In the genomic region with DNA sequence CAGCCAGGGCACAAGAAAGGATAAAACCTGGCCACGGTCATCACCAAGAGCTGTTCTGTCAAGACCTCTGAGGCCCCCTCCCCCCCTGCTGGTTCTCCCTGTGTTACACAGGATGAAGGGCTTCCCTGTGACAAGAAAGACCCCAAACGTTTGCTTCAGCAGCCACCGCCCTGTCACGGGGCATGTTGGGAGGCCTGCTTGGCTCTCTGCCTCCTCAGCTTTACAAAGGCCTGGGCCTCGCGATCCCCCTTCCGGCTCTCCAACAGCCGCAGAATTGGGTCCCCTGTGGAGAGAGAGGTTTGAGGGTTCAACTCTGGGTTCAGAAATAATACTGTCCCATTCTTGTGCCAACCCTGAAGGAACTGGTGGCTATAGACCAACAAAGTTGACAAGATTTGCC, we compare ENCODE assay signal across 21 mouse cellular contexts. TPM values are rescaled to one million over a fixed set of nuclear protein-coding genes. Genes with fewer than 3 reads are reported as not detected.
DNase-seq lines count a peak whose midpoint lies in the region; ATAC-seq and TF ChIP-seq lines count a peak whose summit lies in the region.
"Had no signal": no experiment of that assay in that cellular context is flagged by ENCODE, and none has a peak within 500 bp of the region (broad histone marks: within the 10 kb centered on the region; RNA-seq: fewer than 3 reads in every experiment).

No protein-coding gene starts in this region.

- ATAC-seq in embryonic facial prominence, embryonic 12.5 days (ENCODE audit: insufficient number of reproducible peaks, insufficient read depth, low FRiP score, low TSS enrichment): no peak
- ATAC-seq in hindbrain, embryonic 13.5 days (ENCODE audit: low FRiP score): no peak
- no peak for ATAC-seq in hindbrain, embryonic 11.5 days (ENCODE audit: low FRiP score)
- ATAC-seq in midbrain, embryonic 14.5 days (ENCODE audit: low FRiP score, low TSS enrichment): no peak
- ATAC-seq in midbrain, embryonic 16.5 days: no peak
- ATAC-seq in hindbrain, postnatal 0 days: no peak
- ATAC-seq: intestine, embryonic 15.5 days; midbrain, embryonic 15.5 days had no signal

- WGBS in embryonic facial prominence, embryonic 12.5 days: 70% methylated on average over 8 of the region's 8 CpGs
- 67% methylated on average over 8 of the region's 8 CpGs for WGBS in embryonic facial prominence, embryonic 10.5 days
- WGBS in hindbrain, embryonic 13.5 days: 49% methylated on average over 8 of the region's 8 CpGs
- 68% methylated on average over 8 of the region's 8 CpGs for WGBS in hindbrain, embryonic 11.5 days
- WGBS in midbrain, embryonic 14.5 days: 48% methylated on average over 8 of the region's 8 CpGs
- 37% methylated on average over 8 of the region's 8 CpGs for WGBS in midbrain, embryonic 16.5 days
- WGBS in hindbrain, postnatal 0 days: 41% methylated on average over 8 of the region's 8 CpGs

- TF ChIP-seq CTCF in hindbrain, postnatal 0 days (IDR thresholded peaks at IDR 0.05; ENCODE audit: low read depth): no peak

- no peaks in the 10 kb centered on the region for H3K9me3 ChIP-seq in embryonic facial prominence, embryonic 12.5 days
- H3K9me3 ChIP-seq in embryonic facial prominence, embryonic 10.5 days: no peaks in the 10 kb centered on the region
- no peaks in the 10 kb centered on the region for H3K9me3 ChIP-seq in hindbrain, embryonic 13.5 days
- no peaks in the 10 kb centered on the region for H3K9me3 ChIP-seq in hindbrain, embryonic 11.5 days (ENCODE audit: control insufficient read depth, low read length)
- H3K9me3 ChIP-seq in midbrain, embryonic 14.5 days (ENCODE audit: control insufficient read depth, low read length): no peaks in the 10 kb centered on the region
- H3K9me3 ChIP-seq in midbrain, embryonic 16.5 days (replicated peaks; ENCODE audit: control insufficient read depth, low read length, poor library complexity, severe bottlenecking): no peaks in the 10 kb centered on the region
- H3K9me3 ChIP-seq in hindbrain, postnatal 0 days (ENCODE audit: low read length): no peaks in the 10 kb centered on the region
- H3K9me3 ChIP-seq: heart, embryonic 13.5 days; intestine, embryonic 15.5 days; liver, embryonic 15.5 days; midbrain, embryonic 15.5 days had no signal

- H3K4me2 ChIP-seq in embryonic facial prominence, embryonic 12.5 days (replicated peaks): no peak overlapping the region
- H3K4me2 ChIP-seq in hindbrain, embryonic 13.5 days: no peak overlapping the region
- H3K4me2 ChIP-seq in hindbrain, embryonic 11.5 days (replicated peaks; ENCODE audit: low read depth, low read length): no peak overlapping the region
- no peak overlapping the region for H3K4me2 ChIP-seq in midbrain, embryonic 14.5 days (ENCODE audit: low read length)
- H3K4me2 ChIP-seq in midbrain, embryonic 16.5 days (ENCODE audit: low read length): no peak overlapping the region
- H3K4me2 ChIP-seq in hindbrain, postnatal 0 days (ENCODE audit: low read depth, low read length): no peak overlapping the region
- H3K4me2 ChIP-seq: heart, embryonic 13.5 days; intestine, embryonic 15.5 days; liver, embryonic 15.5 days; midbrain, embryonic 15.5 days had no signal

- no peak overlapping the region for H3K4me3 ChIP-seq in embryonic facial prominence, embryonic 12.5 days
- H3K4me3 ChIP-seq in embryonic facial prominence, embryonic 10.5 days: no peak overlapping the region
- no peak overlapping the region for H3K4me3 ChIP-seq in hindbrain, embryonic 13.5 days
- no peak overlapping the region for H3K4me3 ChIP-seq in hindbrain, embryonic 11.5 days (ENCODE audit: low read depth, low read length)
- no peak overlapping the region for H3K4me3 ChIP-seq in midbrain, embryonic 14.5 days (replicated peaks; ENCODE audit: low read depth, low read length)
- H3K4me3 ChIP-seq in midbrain, embryonic 16.5 days (ENCODE audit: low read depth, low read length): no peak overlapping the region
- no peak overlapping the region for H3K4me3 ChIP-seq in hindbrain, postnatal 0 days (ENCODE audit: low read length)
- H3K4me3 ChIP-seq: heart, embryonic 13.5 days; intestine, embryonic 15.5 days; liver, embryonic 15.5 days; midbrain, embryonic 15.5 days had no signal

- no peak for DNase-seq in embryonic facial prominence, embryonic 10.5 days (ENCODE audit: low spot score)
- DNase-seq in hindbrain, embryonic 11.5 days (ENCODE audit: low spot score): no peak
- peak; percentile 4 for DNase-seq in midbrain, embryonic 14.5 days
- no peak for DNase-seq in hindbrain, postnatal 0 days (ENCODE audit: low spot score)
- DNase-seq in B cell, adult 2 months: no peak
- DNase-seq: heart, adult 11 months; heart, postnatal 36 days; kidney, adult 9 months; kidney, postnatal 25 days; layer of hippocampus, adult 9-11 months; right cerebral cortex, postnatal 14 days; spleen, adult 18-20 months; thymus, postnatal 25 days had no signal

- no peaks in the 10 kb centered on the region for H3K4me1 ChIP-seq in embryonic facial prominence, embryonic 12.5 days
- H3K4me1 ChIP-seq in embryonic facial prominence, embryonic 10.5 days: peaks cover 17% of the 10 kb centered on the region; the same call in 1 of the 2 replicates
- no peaks in the 10 kb centered on the region for H3K4me1 ChIP-seq in hindbrain, embryonic 13.5 days (replicated peaks)
- no peaks in the 10 kb centered on the region for H3K4me1 ChIP-seq in hindbrain, embryonic 11.5 days (replicated peaks; ENCODE audit: control insufficient read depth, insufficient read depth, low read length)
- H3K4me1 ChIP-seq in midbrain, embryonic 14.5 days (ENCODE audit: control insufficient read depth, insufficient read depth, low read length): no peaks in the 10 kb centered on the region
- no peaks in the 10 kb centered on the region for H3K4me1 ChIP-seq in midbrain, embryonic 16.5 days (ENCODE audit: control insufficient read depth, insufficient read depth, low read length)
- 0 out of 2 replicates have a peak, but pooled peaks cover 4% of the 10 kb centered on the region for H3K4me1 ChIP-seq in hindbrain, postnatal 0 days (ENCODE audit: insufficient read depth, low read length)
- H3K4me1 ChIP-seq: intestine, embryonic 15.5 days; midbrain, embryonic 15.5 days had no signal

- H3K27ac ChIP-seq in embryonic facial prominence, embryonic 12.5 days: 0 out of 2 replicates have a peak overlapping the region, but pooled peaks have one; percentile 43
- no peak overlapping the region for H3K27ac ChIP-seq in embryonic facial prominence, embryonic 10.5 days (replicated peaks)
- H3K27ac ChIP-seq in hindbrain, embryonic 13.5 days: 0 out of 2 replicates have a peak overlapping the region, but pooled peaks have one; percentile 30
- no peak overlapping the region for H3K27ac ChIP-seq in hindbrain, embryonic 11.5 days (ENCODE audit: low read depth, low read length)
- H3K27ac ChIP-seq in midbrain, embryonic 14.5 days (replicated peaks; ENCODE audit: low read depth, low read length): no peak overlapping the region
- H3K27ac ChIP-seq in midbrain, embryonic 16.5 days (ENCODE audit: low read length): no peak overlapping the region
- H3K27ac ChIP-seq in hindbrain, postnatal 0 days: peak overlapping the region; percentile 17; the same call in 1 of the 2 replicates
- H3K27ac ChIP-seq: heart, embryonic 13.5 days; intestine, embryonic 15.5 days; liver, embryonic 15.5 days; macrophage; midbrain, embryonic 15.5 days had no signal

- H3K36me3 ChIP-seq in embryonic facial prominence, embryonic 12.5 days: peaks cover 55% of the 10 kb centered on the region
- peaks cover 60% of the 10 kb centered on the region for H3K36me3 ChIP-seq in embryonic facial prominence, embryonic 10.5 days (replicated peaks)
- peaks cover 51% of the 10 kb centered on the region for H3K36me3 ChIP-seq in hindbrain, embryonic 13.5 days
- peaks cover 15% of the 10 kb centered on the region; the same call in 1 of the 2 replicates for H3K36me3 ChIP-seq in hindbrain, embryonic 11.5 days (ENCODE audit: control insufficient read depth, insufficient read depth, low read length)
- H3K36me3 ChIP-seq in midbrain, embryonic 14.5 days (ENCODE audit: control insufficient read depth, insufficient read depth, low read length): peaks cover 43% of the 10 kb centered on the region
- peaks cover 20% of the 10 kb centered on the region for H3K36me3 ChIP-seq in midbrain, embryonic 16.5 days (ENCODE audit: control insufficient read depth, insufficient read depth, low read length)
- peaks cover 29% of the 10 kb centered on the region for H3K36me3 ChIP-seq in hindbrain, postnatal 0 days (ENCODE audit: insufficient read depth, low read length)

- H3K27me3 ChIP-seq in embryonic facial prominence, embryonic 12.5 days: no peaks in the 10 kb centered on the region
- no peaks in the 10 kb centered on the region for H3K27me3 ChIP-seq in embryonic facial prominence, embryonic 10.5 days (replicated peaks; ENCODE audit: low read depth, poor library complexity, severe bottlenecking)
- no peaks in the 10 kb centered on the region for H3K27me3 ChIP-seq in hindbrain, embryonic 13.5 days
- H3K27me3 ChIP-seq in hindbrain, embryonic 11.5 days (ENCODE audit: control insufficient read depth, insufficient read depth, low read length): no peaks in the 10 kb centered on the region
- no peaks in the 10 kb centered on the region for H3K27me3 ChIP-seq in midbrain, embryonic 14.5 days (ENCODE audit: control insufficient read depth, insufficient read depth, low read length)
- H3K27me3 ChIP-seq in midbrain, embryonic 16.5 days (ENCODE audit: control insufficient read depth, insufficient read depth, low read depth, low read length): no peaks in the 10 kb centered on the region
- H3K27me3 ChIP-seq in hindbrain, postnatal 0 days (ENCODE audit: insufficient read depth, low read length): no peaks in the 10 kb centered on the region
- H3K27me3 ChIP-seq: heart, embryonic 13.5 days; intestine, embryonic 15.5 days; liver, embryonic 15.5 days; midbrain, embryonic 15.5 days had no signal

- no peak overlapping the region for H3K9ac ChIP-seq in embryonic facial prominence, embryonic 12.5 days
- no peak overlapping the region for H3K9ac ChIP-seq in hindbrain, embryonic 13.5 days
- H3K9ac ChIP-seq in hindbrain, embryonic 11.5 days (ENCODE audit: low read depth, low read length): no peak overlapping the region
- no peak overlapping the region for H3K9ac ChIP-seq in midbrain, embryonic 14.5 days (replicated peaks; ENCODE audit: low read length)
- no peak overlapping the region for H3K9ac ChIP-seq in midbrain, embryonic 16.5 days (ENCODE audit: low read depth, low read length)
- H3K9ac ChIP-seq in hindbrain, postnatal 0 days (replicated peaks; ENCODE audit: low read length): no peak overlapping the region
- H3K9ac ChIP-seq: heart, embryonic 13.5 days; intestine, embryonic 15.5 days; liver, embryonic 15.5 days; midbrain, embryonic 15.5 days had no signal

RNA-seq across cellular contexts. Expression of gene Unc13d, which starts 15.2 kb away (rescaled TPM):
- 1.3 and 1.8 TPM in 2 replicates for polyA plus RNA-seq in embryonic facial prominence, embryonic 12.5 days (2016; fragmentation: Nextera tagmentation; extraction: Ambion mirVana)
- polyA plus RNA-seq in embryonic facial prominence, embryonic 10.5 days (2016; fragmentation: Nextera tagmentation; extraction: Ambion mirVana): 2.9 TPM in 2 replicates
- polyA plus RNA-seq in hindbrain, embryonic 13.5 days (2015; fragmentation: Nextera tagmentation; extraction: Ambion mirVana): 1.5 and 2.0 TPM in 2 replicates
- 1.1 and 1.3 TPM in 2 replicates for polyA plus RNA-seq in hindbrain, embryonic 11.5 days (2014; fragmentation: Nextera tagmentation; extraction: Ambion mirVana)
- polyA plus RNA-seq in midbrain, embryonic 14.5 days (2014; fragmentation: Nextera tagmentation; extraction: Ambion mirVana): 1.1 and 1.5 TPM in 2 replicates
- polyA plus RNA-seq in midbrain, embryonic 16.5 days (2015; fragmentation: Nextera tagmentation; extraction: Ambion mirVana): 0.78 and 0.93 TPM in 2 replicates
- total RNA-seq in hindbrain, postnatal 0 days (2014; rRNA removed): 0.65 and 1.3 TPM in 2 replicates
- 0.65 and 0.96 TPM in 2 replicates for polyA plus RNA-seq in hindbrain, postnatal 0 days (2015; fragmentation: Nextera tagmentation; extraction: Ambion mirVana)

RNA-seq across cellular contexts. Expression of gene Wbp2, which starts 24.3 kb away (rescaled TPM):
- polyA plus RNA-seq in embryonic facial prominence, embryonic 12.5 days (2016; fragmentation: Nextera tagmentation; extraction: Ambion mirVana): 44.9 and 48.3 TPM in 2 replicates
- 74.2 and 76.8 TPM in 2 replicates for polyA plus RNA-seq in embryonic facial prominence, embryonic 10.5 days (2016; fragmentation: Nextera tagmentation; extraction: Ambion mirVana)
- polyA plus RNA-seq in hindbrain, embryonic 13.5 days (2015; fragmentation: Nextera tagmentation; extraction: Ambion mirVana): 129 and 133 TPM in 2 replicates
- polyA plus RNA-seq in hindbrain, embryonic 11.5 days (2014; fragmentation: Nextera tagmentation; extraction: Ambion mirVana): 85.4 and 88.6 TPM in 2 replicates
- 152 and 160 TPM in 2 replicates for polyA plus RNA-seq in midbrain, embryonic 14.5 days (2014; fragmentation: Nextera tagmentation; extraction: Ambion mirVana)
- 159 and 206 TPM in 2 replicates for polyA plus RNA-seq in midbrain, embryonic 16.5 days (2015; fragmentation: Nextera tagmentation; extraction: Ambion mirVana)
- total RNA-seq in hindbrain, postnatal 0 days (2014; rRNA removed): 146 and 171 TPM in 2 replicates
- polyA plus RNA-seq in hindbrain, postnatal 0 days (2015; fragmentation: Nextera tagmentation; extraction: Ambion mirVana): 206 and 234 TPM in 2 replicates

RNA-seq across cellular contexts. Expression of gene Unk, which starts 32.4 kb away (rescaled TPM):
- 43.6 and 44.1 TPM in 2 replicates for polyA plus RNA-seq in embryonic facial prominence, embryonic 12.5 days (2016; fragmentation: Nextera tagmentation; extraction: Ambion mirVana)
- polyA plus RNA-seq in embryonic facial prominence, embryonic 10.5 days (2016; fragmentation: Nextera tagmentation; extraction: Ambion mirVana): 49.4 and 50.9 TPM in 2 replicates
- 33.8 and 37.1 TPM in 2 replicates for polyA plus RNA-seq in hindbrain, embryonic 13.5 days (2015; fragmentation: Nextera tagmentation; extraction: Ambion mirVana)
- polyA plus RNA-seq in hindbrain, embryonic 11.5 days (2014; fragmentation: Nextera tagmentation; extraction: Ambion mirVana): 25.8 and 26.9 TPM in 2 replicates
- polyA plus RNA-seq in midbrain, embryonic 14.5 days (2014; fragmentation: Nextera tagmentation; extraction: Ambion mirVana): 26.5 and 33.0 TPM in 2 replicates
- polyA plus RNA-seq in midbrain, embryonic 16.5 days (2015; fragmentation: Nextera tagmentation; extraction: Ambion mirVana): 36.4 and 36.6 TPM in 2 replicates
- total RNA-seq in hindbrain, postnatal 0 days (2014; rRNA removed): 47.1 and 50.2 TPM in 2 replicates
- polyA plus RNA-seq in hindbrain, postnatal 0 days (2015; fragmentation: Nextera tagmentation; extraction: Ambion mirVana): 22.8 and 24.5 TPM in 2 replicates

RNA-seq across cellular contexts. Expression of gene H3f3b, which starts 34.8 kb away (rescaled TPM):
- polyA plus RNA-seq in embryonic facial prominence, embryonic 12.5 days (2016; fragmentation: Nextera tagmentation; extraction: Ambion mirVana): 2,246 and 2,293 TPM in 2 replicates
- 1,824 and 1,981 TPM in 2 replicates for polyA plus RNA-seq in embryonic facial prominence, embryonic 10.5 days (2016; fragmentation: Nextera tagmentation; extraction: Ambion mirVana)
- 2,444 and 2,571 TPM in 2 replicates for polyA plus RNA-seq in hindbrain, embryonic 13.5 days (2015; fragmentation: Nextera tagmentation; extraction: Ambion mirVana)
- 2,172 and 2,203 TPM in 2 replicates for polyA plus RNA-seq in hindbrain, embryonic 11.5 days (2014; fragmentation: Nextera tagmentation; extraction: Ambion mirVana)
- 2,683 and 2,948 TPM in 2 replicates for polyA plus RNA-seq in midbrain, embryonic 14.5 days (2014; fragmentation: Nextera tagmentation; extraction: Ambion mirVana)
- polyA plus RNA-seq in midbrain, embryonic 16.5 days (2015; fragmentation: Nextera tagmentation; extraction: Ambion mirVana): 2,051 and 2,173 TPM in 2 replicates
- total RNA-seq in hindbrain, postnatal 0 days (2014; rRNA removed): 603 and 627 TPM in 2 replicates
- 2,179 and 2,253 TPM in 2 replicates for polyA plus RNA-seq in hindbrain, postnatal 0 days (2015; fragmentation: Nextera tagmentation; extraction: Ambion mirVana)

RNA-seq across cellular contexts. Expression of gene Galk1, which starts 50.0 kb away (rescaled TPM):
- 165 and 169 TPM in 2 replicates for polyA plus RNA-seq in embryonic facial prominence, embryonic 12.5 days (2016; fragmentation: Nextera tagmentation; extraction: Ambion mirVana)
- polyA plus RNA-seq in embryonic facial prominence, embryonic 10.5 days (2016; fragmentation: Nextera tagmentation; extraction: Ambion mirVana): 212 and 216 TPM in 2 replicates
- polyA plus RNA-seq in hindbrain, embryonic 13.5 days (2015; fragmentation: Nextera tagmentation; extraction: Ambion mirVana): 64.3 and 65.5 TPM in 2 replicates
- polyA plus RNA-seq in hindbrain, embryonic 11.5 days (2014; fragmentation: Nextera tagmentation; extraction: Ambion mirVana): 89.0 and 96.3 TPM in 2 replicates
- 32.5 and 39.3 TPM in 2 replicates for polyA plus RNA-seq in midbrain, embryonic 14.5 days (2014; fragmentation: Nextera tagmentation; extraction: Ambion mirVana)
- 57.2 and 64.1 TPM in 2 replicates for polyA plus RNA-seq in midbrain, embryonic 16.5 days (2015; fragmentation: Nextera tagmentation; extraction: Ambion mirVana)
- 51.5 and 52.3 TPM in 2 replicates for total RNA-seq in hindbrain, postnatal 0 days (2014; rRNA removed)
- 60.3 and 61.7 TPM in 2 replicates for polyA plus RNA-seq in hindbrain, postnatal 0 days (2015; fragmentation: Nextera tagmentation; extraction: Ambion mirVana)

Comparison
In these comparisons a context has a peak if more than half of its experiments do, and no peak if none do; other contexts are left out.
1. H3K27ac ChIP-seq: peak in embryonic facial prominence, embryonic 12.5 days (single experiment), hindbrain, embryonic 13.5 days (single experiment) and hindbrain, postnatal 0 days (single experiment); none in embryonic facial prominence, embryonic 10.5 days (single experiment), hindbrain, embryonic 11.5 days (single experiment), midbrain, embryonic 14.5 days (single experiment) and midbrain, embryonic 16.5 days (single experiment).